Mouse (Mus musculus) adrenal gland, adult (tissue): ENCODE measurements around the gene Nrip2.
"Not testable (repeated sequence)": the region's sequence is repeated elsewhere in the genome, so short reads cannot be mapped to it uniquely, and the experiment has no call there.

Source experiments
- DNase-seq, 2 experiments: peaks; one replicate each; pipeline ENCODE4 v3.0.0; 2022 to 2023; ENCODE audit warnings: low spot score in 1 of 2; ENCODE audit not compliant: inconsistent age in 2 of 2

Gene Nrip2

DNA sequence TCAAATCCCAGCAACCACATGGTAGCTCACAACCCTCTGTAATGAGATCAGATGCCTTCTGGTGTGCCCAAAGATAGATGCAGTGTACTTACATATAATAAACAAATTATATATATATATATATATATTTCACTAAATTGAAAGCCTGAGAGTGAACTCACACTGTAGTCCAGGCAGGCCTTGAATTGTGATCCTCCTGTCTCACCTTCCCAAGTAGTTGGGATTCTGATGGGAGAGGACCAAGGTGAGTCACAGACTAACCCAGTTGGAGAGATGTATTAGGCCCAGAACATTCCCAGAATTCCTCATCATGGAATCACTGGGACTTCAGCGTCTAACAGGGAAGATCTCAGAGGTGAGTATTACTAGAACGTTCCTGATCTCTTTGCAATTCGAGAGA is at the start of gene Nrip2:
Gene Nrip2 (plus strand): TSS at position 301 of the 400 bp plus-strand sequence.
- DNase-seq: no peak

DNA sequence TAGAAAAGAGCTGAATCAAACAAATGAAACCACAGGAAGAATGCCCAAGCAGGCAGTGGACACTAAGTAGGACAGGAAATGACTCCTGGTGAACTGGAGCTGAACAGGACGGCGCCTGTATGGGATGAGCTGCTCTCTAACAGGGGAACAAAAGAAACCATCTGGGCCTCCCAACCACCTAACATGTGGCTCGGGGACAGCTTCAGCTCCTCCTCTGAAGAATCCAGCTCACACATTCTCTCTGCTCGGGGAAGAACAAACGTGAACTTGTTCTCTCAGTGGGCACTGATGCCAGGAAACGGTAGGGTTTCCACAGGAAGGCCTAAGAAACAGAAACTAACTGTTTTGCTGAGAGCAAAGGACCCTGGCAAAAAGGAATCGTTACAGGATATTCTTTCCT is 49.4 kb upstream of the Nrip2 start:
- DNase-seq: no peak

DNA sequence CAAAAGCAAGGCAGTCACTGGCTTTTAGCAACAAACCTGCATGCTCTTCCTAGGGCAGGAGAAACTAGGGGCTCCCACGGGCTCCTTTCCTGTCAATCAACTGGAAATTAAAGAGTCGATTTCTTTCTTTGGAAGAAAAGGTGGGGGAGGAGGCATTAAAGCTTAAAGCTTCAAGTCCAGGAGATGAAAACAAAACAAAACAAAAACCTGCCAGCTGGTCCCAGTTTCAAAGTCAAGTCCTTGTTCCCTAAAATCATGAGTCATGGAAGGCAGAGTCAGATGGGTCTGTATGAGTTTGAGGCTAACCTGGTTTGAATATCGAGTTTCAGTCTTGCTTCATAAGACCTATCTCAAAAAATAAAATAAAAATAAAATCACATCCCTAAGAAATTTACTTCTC is 45.0 kb upstream of the Nrip2 start:
- peak in 1 of 2 experiments; percentile 65 for DNase-seq

DNA sequence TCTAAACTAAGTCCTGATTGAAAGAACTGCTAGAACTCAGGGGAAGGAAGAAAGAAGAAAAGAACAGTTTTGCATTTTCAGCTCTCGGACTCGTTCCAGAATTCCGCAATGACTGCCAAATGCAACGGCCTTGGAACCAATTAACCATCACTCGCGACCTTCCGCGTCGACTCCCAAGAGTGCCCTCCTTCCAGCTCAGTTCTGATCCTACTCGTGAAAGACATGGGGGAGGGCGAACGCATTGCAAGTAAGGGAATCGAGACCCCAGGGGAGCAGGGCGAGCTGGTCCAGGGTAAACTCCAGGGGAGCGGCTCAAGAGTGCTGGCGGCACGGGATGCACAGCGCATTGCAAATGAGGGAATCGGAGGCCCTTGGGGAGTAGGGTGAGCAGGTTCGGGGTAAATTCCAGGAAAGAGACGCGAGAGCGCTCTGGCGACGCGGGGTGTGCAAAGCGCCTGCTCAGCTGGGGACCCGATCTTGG is 43.9 kb upstream of the Nrip2 start:
- DNase-seq: peak; percentile 78 to 94

DNA sequence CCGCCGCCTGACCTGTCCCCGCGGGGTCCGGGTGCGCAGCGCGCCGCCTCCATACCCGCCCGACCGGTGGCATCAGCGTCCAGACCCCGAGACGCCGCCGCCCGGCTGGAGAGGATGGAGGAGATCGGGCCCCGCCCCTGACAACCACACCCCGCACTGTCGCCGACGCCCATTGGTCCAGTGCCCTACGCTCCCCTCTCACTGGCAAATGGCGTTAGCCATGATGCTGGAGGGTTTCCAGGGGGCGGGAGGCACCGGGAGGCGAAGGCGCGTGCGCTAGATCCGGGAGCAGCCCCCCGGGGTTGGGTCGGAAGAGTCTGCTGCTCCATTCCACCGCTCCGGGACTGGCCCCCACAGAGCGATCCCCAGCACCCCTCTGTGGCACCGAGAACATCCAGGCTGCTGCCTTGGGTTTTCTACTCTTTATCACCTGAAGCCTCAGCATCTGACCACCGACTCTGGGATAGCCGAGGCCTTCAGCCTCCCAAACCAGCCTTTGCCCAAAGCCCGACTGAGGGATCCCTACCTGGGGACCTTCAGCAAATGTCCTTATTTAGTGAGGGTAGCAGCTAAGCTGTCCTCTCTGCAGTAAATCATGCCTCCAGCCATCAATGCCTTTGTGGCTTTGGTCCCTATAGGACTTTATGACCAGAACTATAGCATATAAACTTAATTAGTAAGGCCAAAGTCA is 43.2 kb upstream of the Nrip2 start, which contains the start of gene Tulp3:
Gene Tulp3 (minus strand): TSS at position 126 of the 691 bp plus-strand sequence.
- peak; percentile 97 to 98 for DNase-seq

DNA sequence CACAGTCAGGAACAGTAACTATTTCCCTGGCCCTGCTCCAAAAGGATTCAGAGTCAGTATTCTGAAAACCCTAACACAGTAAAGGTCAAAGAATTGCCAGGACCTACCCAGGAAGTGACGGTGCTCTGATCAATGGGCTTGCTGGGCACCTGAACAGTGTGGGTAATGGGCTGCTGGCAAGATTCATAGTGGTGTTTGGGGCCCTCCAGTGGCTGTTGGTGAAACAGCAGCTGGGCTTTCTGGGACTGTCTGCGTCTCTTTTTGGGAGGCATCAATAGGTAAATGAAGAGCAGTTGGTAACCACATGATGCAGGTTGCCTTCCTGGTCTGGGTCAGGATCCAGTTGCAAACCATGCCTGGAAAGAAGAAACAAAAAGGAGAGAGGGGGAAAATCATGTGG is 40.1 kb upstream of the Nrip2 start:
- peak; percentile 70 to 92 for DNase-seq

DNA sequence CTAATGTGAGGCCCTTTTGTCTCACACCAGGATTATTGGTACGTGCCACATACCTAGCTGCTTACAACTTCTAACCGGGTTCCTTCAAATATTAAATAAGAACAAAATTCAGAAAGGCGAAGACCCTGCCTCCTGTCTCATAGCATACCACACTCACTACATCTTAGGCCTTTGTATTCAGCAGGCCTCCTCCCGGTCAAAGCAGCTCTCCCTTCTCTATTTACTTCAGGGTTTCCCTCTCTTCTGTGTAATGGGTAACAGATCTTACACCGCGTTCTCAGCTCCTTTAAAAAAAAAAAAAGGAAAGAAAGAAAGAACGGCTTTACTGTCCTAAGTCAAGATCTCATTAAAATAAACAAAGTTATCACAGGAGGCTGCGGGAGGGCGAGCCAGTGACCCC is 37.2 kb upstream of the Nrip2 start:
- DNase-seq: no peak

DNA sequence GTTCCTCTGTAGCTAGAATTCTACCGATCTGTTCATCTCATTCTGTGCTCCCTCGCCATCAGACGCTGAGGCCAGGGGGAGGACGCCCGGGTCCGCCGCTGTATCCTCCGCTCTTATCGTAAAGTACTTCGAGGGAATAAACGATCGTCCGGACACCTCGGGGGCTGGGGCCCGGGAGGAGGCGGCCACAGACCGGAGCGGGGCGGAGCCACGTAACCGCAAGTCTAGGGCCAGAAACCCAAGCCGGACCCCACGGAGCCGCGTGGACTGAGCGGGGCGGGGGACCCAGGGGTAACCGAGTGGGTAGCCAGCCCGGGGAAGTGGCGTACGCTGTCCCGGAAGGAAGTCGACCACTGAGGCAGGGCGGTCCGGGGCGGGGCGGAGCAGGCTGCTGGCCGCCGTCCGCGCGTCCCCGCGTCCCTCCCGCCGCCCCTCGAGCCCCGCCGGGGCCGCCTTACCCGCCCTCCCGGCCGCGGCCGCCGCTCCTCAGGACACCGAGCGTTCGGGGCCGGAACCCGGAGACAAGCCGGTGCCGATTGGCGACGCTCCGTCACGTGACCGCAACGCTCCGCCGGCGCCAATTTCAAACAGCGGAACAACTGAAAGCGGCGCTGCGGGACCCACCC is 36.6 kb upstream of the Nrip2 start, which contains the start of the genes Rhno1 and Foxm1:
Gene Rhno1 (minus strand): TSS at position 531 of the 626 bp plus-strand sequence.
Gene Foxm1 (plus strand): TSS at position 587 of the 626 bp plus-strand sequence.
- peak; percentile 89 to 95 for DNase-seq

DNA sequence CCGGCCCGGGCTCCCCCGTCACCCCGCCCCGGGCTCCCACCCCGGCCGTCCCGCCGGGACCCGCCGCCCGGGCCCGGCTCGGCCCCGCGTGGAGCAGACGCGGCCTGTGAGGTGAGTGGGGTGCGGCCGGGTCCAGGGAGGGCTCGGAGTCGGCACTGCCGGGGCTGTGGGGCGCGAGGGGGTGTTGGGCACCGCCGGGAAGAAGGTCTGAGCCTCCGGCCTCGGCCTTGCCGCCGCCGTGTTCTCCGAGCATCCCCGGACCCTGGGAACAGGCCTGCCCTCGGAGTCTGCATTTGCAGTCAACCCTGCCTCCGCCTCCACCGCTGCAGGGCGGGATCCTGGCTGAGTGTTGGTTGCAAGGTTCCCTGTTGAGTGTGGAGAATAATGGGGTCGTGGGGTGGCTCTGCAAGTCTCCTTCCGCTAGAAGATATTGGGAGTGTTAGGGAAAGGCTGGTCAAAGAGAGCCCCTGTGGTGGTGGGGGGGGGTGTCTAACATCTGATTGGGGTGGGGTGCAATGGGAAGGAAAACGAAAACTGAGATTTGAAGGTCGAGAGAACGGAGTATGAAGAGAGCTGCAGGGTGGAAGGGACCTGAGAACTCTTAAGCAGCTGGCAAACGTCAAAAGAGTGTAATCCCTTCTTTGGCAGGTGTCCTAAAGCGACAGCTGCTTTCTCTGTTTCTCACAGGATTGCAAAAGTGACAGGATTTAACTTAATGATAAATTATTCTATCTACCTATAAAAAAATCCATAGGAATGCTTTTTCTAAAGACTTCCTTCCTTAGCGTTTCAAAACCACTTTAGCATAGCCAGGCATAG is 35.9 kb upstream of the Nrip2 start:
- DNase-seq: no peak

DNA sequence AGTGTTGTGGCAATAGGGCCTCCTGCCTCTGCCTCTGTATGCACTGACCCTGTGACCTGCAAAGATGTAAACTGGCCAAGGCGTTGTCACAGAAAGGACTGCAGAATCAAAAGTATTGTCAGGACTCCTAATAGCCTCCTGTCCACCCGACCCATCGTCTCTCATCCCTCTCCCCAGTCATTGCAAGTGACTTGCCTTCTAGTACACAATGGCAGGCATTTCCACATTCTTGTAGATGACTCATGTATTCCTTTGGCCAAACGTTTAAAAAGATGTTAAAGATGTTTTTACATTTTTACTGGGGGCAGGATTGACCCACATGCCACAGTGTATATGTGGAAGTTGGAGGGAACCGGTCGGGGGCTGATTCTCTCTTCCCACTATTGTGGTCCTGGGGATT is 34.4 kb upstream of the Nrip2 start:
- DNase-seq: no peak

DNA sequence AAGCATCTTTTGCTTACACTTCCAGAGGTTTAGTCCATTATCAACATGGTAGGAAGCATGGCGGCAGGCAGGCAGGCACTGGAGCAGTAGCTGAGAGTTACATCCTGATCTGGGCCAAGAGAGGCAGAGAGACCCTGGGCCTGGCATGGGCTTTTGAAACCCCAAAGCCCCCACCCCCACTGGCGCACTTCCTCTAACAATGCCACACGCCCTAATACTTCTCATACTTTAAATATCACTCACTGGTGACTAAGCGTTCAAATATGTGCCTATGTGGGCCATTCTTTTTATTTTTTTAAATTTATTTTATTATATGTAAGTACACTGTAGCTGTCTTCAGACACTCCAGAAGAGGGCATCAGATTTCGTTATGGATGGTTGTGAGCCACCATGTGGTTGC is 32.6 kb upstream of the Nrip2 start:
- DNase-seq: no peak

DNA sequence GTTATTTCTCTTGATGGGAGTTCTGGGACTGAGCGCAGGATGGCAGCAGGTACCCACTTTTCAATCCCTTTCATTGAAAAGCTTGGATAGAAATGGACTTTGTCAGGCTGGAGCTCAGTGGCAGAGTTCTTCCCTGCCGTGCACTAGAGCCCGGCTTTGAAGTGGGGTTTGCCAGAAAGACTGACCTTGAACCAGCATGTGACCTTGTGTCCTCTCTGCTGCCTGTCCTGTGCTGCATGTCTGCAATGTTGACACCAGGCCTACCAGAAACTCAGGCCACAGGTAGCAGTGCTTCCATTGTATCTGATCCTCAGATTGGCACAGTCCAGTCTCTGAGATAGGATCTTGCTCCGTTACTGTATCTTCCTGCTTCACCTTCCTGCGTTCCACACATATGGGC is 29.1 kb upstream of the Nrip2 start:
- peak in 1 of 2 experiments; percentile 37 for DNase-seq

DNA sequence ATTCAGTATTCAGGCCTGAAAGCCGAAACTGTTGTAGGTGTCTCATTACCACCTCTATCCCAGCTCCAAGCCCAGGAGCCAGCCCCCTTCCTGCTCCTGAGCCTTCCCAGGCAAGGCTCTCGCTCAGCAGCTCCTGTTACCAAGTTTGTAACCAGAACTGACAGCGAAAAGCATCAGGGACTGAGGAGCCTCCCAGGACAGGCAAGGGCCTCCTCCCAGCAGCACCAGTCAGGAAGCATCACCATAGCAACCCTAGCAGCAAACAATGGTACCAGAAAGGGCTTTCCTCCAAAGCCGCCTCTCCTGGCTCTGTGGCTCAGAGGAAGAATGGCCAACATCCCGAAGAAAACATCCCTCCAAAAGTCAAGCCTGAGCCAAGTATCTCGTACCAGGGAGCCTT is 23.9 kb upstream of the Nrip2 start, which contains the start of the genes Tex52 and Gm44596:
Gene Tex52 (plus strand): TSS at position 265 of the 400 bp plus-strand sequence.
Gene Gm44596 (plus strand): TSS at position 312 of the 400 bp plus-strand sequence.
- DNase-seq: peak in 1 of 2 experiments; percentile 28

DNA sequence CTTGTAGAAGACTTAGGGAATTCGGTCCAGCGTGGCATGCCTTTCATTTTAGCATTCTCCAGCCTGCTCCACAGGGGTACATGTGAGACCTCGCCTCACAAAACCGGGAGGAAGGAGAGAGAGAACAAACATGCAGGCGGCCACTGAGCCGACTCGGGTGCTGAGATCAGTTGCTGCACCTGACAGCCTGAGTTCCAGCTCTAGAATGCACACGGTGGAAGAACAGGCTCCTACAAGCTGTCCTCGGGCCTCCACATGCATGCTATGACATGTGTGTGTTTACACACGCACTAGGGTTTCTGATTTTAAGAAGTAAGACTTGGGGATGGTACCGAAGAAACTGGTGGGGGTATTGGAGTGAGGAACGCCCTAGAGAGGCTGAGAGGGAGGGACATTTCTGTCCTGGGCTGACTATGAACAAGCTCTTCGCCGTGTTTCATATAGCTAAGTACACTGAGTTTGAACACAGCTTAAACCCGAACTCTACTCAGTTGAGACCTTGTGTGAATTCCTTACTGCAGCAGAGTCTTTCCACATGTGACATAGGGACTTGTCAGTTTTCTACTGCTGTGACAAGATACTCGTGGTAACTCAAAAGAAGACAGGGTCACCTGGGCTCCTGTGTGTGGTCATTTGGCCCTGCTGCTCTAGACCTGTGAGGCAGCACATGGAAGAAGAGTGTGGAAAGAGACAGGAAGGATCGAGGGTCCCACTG is 22.6 kb upstream of the Nrip2 start:
- no peak for DNase-seq

DNA sequence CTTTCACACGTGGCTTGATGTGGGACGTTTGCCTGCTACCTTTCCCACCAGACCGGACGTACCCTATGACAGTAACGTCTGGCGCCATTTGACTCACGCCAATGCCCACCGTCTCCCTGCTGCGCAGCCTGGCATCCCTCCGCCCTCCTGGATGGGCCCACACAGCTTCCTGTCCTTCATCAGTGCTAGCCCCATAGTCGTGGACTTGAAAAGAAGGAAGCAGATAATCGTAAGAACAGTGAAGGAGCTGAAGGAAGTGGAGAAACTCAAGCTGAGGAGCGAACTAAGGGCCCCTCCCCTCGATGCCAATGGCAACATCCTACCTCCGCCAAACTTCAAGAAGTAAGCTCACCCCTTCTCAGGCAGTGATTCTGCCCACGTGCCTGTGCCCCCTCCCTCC is 19.5 kb upstream of the Nrip2 start:
- DNase-seq: peak in 1 of 2 experiments; percentile 16

DNA sequence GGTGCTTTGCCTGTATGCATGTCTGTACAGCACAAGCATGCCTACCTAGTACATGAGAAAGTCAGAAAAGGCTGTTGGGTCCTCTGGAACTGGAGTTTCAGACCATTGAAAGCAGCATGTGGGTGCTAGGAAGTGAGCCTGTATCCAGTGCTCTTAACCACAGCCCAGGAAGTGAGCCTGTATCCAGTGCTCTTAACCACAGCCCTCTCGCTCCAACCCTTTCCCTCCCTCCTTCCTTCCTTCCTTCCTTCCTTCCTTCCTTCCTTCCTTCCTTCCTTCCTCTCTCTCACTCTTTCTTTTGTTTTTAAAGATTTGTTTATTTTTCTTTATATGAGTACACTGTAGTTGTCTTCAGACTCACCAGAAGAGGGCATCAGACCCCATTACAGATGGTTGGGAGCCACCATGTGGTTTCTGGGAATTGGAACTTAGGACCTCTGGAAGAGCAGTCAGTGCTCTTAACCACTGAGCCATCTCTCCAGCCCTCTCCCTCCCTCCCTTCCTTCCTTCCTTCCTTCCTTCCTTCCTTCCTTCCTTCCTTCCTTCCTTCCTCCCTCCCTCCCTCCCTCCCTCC is 18.4 kb upstream of the Nrip2 start:
- not testable (repeated sequence) for DNase-seq

DNA sequence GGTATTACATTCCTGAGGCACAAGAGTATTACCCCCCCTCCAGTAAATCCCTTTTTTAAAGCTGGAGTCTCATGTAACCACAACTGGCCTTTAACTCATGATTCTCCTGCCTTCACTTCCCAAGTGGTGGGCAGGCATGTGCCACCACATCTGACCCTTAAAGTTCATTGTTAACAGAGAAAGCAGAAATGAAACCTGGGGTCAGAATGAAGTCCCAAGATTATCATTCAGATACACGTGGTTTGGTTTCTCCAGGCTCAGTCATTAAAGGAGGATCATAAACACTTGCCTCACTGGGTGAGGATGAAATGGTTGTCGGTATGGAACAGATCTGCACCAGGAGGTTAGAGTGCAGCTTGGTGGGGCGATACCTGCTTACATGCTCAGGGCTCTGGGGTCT is 17.8 kb upstream of the Nrip2 start:
- no peak for DNase-seq

DNA sequence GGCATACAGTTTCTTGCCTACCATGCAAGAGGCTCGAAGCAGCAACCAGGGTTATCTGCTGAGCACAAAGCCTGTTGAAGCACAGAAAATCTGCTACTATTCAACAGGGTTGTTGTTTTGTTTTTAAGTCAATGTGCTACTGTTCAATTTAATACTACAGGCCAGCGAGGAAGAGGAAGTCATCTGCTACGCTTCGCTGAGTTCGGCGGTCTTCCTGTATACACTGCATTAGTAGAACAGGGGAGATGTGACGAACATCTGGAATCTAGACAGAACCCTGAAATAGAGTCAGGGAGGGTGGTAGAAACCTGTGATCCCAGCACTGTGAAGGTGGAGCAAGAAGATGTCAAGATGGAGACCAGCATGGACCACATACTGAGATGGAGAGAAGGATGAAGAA is 15.3 kb upstream of the Nrip2 start:
- DNase-seq: no peak

DNA sequence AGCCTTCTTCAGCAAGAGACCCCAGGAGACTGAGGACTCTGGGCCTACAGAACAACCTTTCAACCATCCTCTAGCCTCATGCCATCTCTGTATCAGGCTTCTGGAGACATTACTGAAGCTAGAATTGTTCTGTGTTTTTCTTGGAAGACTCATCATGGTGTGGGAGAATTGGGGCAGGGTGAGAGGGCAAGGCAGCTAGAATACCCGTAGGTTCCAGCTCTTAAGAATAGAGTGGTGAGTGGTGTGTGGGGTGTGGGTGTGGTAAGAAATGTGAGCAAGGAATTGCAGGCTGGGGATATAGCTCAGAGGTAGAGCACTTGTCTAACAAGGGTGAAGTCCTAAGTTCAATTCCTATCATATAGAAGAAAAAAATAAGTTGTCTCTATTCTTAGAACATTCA is 14.1 kb upstream of the Nrip2 start:
- DNase-seq: no peak

DNA sequence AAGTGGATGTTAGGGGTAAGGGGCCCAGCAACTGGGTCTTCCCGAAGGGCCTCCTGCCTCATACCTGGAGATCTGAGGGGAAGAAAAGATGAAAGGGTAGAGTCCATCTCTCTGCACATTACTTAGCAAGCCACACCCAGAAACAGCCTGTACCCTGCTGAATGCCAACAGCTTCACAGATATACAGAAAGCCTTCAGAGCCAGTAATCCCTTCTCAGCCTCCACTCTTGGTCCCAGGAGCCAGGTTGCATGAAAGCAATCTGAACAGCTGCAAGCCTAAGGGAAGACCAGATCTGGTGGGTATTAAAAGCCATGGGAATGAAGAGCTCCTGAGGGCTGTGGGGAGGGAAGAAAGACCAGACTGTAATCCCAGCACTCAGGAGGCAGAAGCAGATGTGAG is 9.9 kb upstream of the Nrip2 start:
- no peak for DNase-seq
